9 mouse cellular contexts compared by ENCODE assay signal in the genomic region with DNA sequence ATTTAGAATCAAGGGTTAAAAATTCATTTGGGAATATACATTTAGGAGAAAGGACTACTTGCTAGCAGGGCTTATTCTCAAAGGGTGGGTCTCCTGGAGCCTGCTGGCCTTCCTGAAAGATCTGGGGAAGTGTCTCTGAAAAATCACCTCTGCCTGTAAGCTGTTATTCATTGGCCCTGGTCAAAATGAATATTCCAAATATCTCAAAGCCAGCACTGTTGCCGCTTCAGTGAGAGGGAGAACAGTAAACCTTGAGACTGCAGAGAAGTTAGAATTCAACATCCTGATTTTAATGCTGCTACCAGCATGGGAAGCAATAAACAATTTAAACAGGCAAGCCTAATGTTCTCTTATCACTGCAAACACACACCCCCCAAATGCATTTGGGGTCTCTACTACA. TPM values are rescaled to one million over a fixed set of nuclear protein-coding genes. Genes with fewer than 3 reads are reported as not detected.
DNase-seq lines count a peak whose midpoint lies in the region; ATAC-seq and TF ChIP-seq lines count a peak whose summit lies in the region.
"Had no signal": no experiment of that assay in that cellular context is flagged by ENCODE, and none has a peak within 500 bp of the region (broad histone marks: within the 10 kb centered on the region; RNA-seq: fewer than 3 reads in every experiment).

No protein-coding gene starts in this region.

- no peak for ATAC-seq in forebrain, embryonic 12.5 days (ENCODE audit: low FRiP score)
- no peak for ATAC-seq in limb, embryonic 11.5 days (ENCODE audit: insufficient number of reproducible peaks, low FRiP score, low TSS enrichment, low read depth)
- ATAC-seq in neural tube, embryonic 13.5 days (ENCODE audit: low read depth) = no peak

- H3K4me2 ChIP-seq in forebrain, embryonic 12.5 days = peak overlapping the region; percentile 85
- peak overlapping the region; percentile 90 for H3K4me2 ChIP-seq in limb, embryonic 11.5 days (ENCODE audit: low read depth, severe bottlenecking)
- H3K4me2 ChIP-seq in neural tube, embryonic 13.5 days = peak overlapping the region; percentile 83

- intact Hi-C loops in left cerebral cortex, adult 2 months (cut with DNase I) = no loop called here

- H3K9me3 ChIP-seq in forebrain, embryonic 12.5 days = no peaks in the 10 kb centered on the region
- H3K9me3 ChIP-seq in limb, embryonic 11.5 days (ENCODE audit: control insufficient read depth, low read length) = no peaks in the 10 kb centered on the region
- H3K9me3 ChIP-seq in neural tube, embryonic 13.5 days = no peaks in the 10 kb centered on the region

- H3K27me3 ChIP-seq in forebrain, embryonic 12.5 days = 0 out of 2 replicates have a peak, but pooled peaks cover 2% of the 10 kb centered on the region
- no peaks in the 10 kb centered on the region for H3K27me3 ChIP-seq in limb, embryonic 11.5 days (ENCODE audit: control insufficient read depth, insufficient read depth, low read length)
- no peaks in the 10 kb centered on the region for H3K27me3 ChIP-seq in neural tube, embryonic 13.5 days

- H3K4me3 ChIP-seq in left cerebral cortex, adult 2 months = no peak overlapping the region; the same call in 1 of the 2 replicates
- H3K4me3 ChIP-seq in forebrain, embryonic 12.5 days (replicated peaks) = peak overlapping the region; percentile 95
- peak overlapping the region; percentile 94 for H3K4me3 ChIP-seq in limb, embryonic 11.5 days (ENCODE audit: low read depth, low read length)
- H3K4me3 ChIP-seq in neural tube, embryonic 13.5 days = peak overlapping the region; percentile 89

- H3K27ac ChIP-seq in left cerebral cortex, adult 2 months = 0 out of 2 replicates have a peak overlapping the region, but pooled peaks have one; percentile 7
- no peak overlapping the region for H3K27ac ChIP-seq in forebrain, embryonic 12.5 days
- H3K27ac ChIP-seq in limb, embryonic 11.5 days (replicated peaks; ENCODE audit: low read depth, low read length) = no peak overlapping the region
- H3K27ac ChIP-seq in neural tube, embryonic 13.5 days (replicated peaks) = peak overlapping the region; percentile 95; the same call in 1 of the 2 replicates

- peak overlapping the region; percentile 98 for H3K9ac ChIP-seq in forebrain, embryonic 12.5 days
- no peak overlapping the region for H3K9ac ChIP-seq in limb, embryonic 11.5 days (ENCODE audit: low read length)
- H3K9ac ChIP-seq in neural tube, embryonic 13.5 days = peak overlapping the region; percentile 99

- no peak for DNase-seq in left cerebral cortex, adult 2 months (ENCODE audit: extremely low spot score in 1 of 2, low spot score in 2 of 2)
- DNase-seq in left cerebral cortex, adult 9 months (ENCODE audit: low spot score in 2 of 2) = no peak
- DNase-seq in limb, embryonic 11.5 days (ENCODE audit: low spot score) = no peak
- no peak for DNase-seq in T-cell, adult 2 months (ENCODE audit: low spot score)
- DNase-seq in gastrocnemius, adult 8-10 months (ENCODE audit: low spot score in 2 of 2) = no peak
- no peak for DNase-seq in gastrocnemius, postnatal 4 days (ENCODE audit: low spot score in 2 of 2)
- DNase-seq: kidney, adult 2 months had no signal

- 38% methylated on average over 1 of the region's 1 CpGs for WGBS in forebrain, embryonic 12.5 days
- WGBS in limb, embryonic 11.5 days = 48% methylated on average over 1 of the region's 1 CpGs
- whole genome bisulfite sequencing in neural tube, embryonic 13.5 days = 25% methylated on average over 1 of the region's 1 CpGs

- TF ChIP-seq CTCF in left cerebral cortex, adult 2 months (IDR thresholded peaks at IDR 0.05) = no peak

- peaks cover 53% of the 10 kb centered on the region for H3K4me1 ChIP-seq in forebrain, embryonic 12.5 days
- peaks cover 7% of the 10 kb centered on the region for H3K4me1 ChIP-seq in limb, embryonic 11.5 days (ENCODE audit: control insufficient read depth, insufficient read depth, low read length)
- peaks cover 60% of the 10 kb centered on the region for H3K4me1 ChIP-seq in neural tube, embryonic 13.5 days (replicated peaks)

- H3K36me3 ChIP-seq in forebrain, embryonic 12.5 days (replicated peaks) = peaks cover 18% of the 10 kb centered on the region
- no peaks in the 10 kb centered on the region for H3K36me3 ChIP-seq in limb, embryonic 11.5 days (ENCODE audit: control insufficient read depth, insufficient read depth, low read length)
- 0 out of 2 replicates have a peak, but pooled peaks cover 3% of the 10 kb centered on the region for H3K36me3 ChIP-seq in neural tube, embryonic 13.5 days

RNA-seq across cellular contexts. Expression of a gene that starts 1.8 kb away (rescaled TPM):
- 10 to 100 TPM; 21.7 to 24.9 TPM for total RNA-seq in left cerebral cortex, adult 2 months (2021)
- polyA plus RNA-seq in forebrain, embryonic 12.5 days (2016; fragmentation: Nextera tagmentation; extraction: Ambion mirVana) = 116 and 130 TPM in 2 replicates
- polyA plus RNA-seq in limb, embryonic 11.5 days (2014; fragmentation: Nextera tagmentation; extraction: Ambion mirVana) = 86.6 and 86.8 TPM in 2 replicates
- polyA plus RNA-seq in neural tube, embryonic 13.5 days (2015; fragmentation: Nextera tagmentation; extraction: Ambion mirVana) = 75.1 and 75.3 TPM in 2 replicates
- 10 to 100 TPM in 3 of 4 experiments, 1 to 10 TPM in 1; 8.7 to 13.1 (median 11.6) TPM for total RNA-seq in gastrocnemius, adult 8-10 months (2022)
- 10 to 100 TPM; 59.8 to 60.5 TPM for total RNA-seq in gastrocnemius, postnatal 4 days (2021)

Comparison
In these comparisons a context has a peak if more than half of its experiments do, and no peak if none do; other contexts are left out.
1. H3K27ac ChIP-seq: peak in left cerebral cortex, adult 2 months (single experiment) and neural tube, embryonic 13.5 days (single experiment); none in forebrain, embryonic 12.5 days (single experiment) and limb, embryonic 11.5 days (single experiment).
2. Peak in every context shown above with its lines, with median percentiles within 50 percentile points of each other: H3K4me2 ChIP-seq.